Mouse (Mus musculus): ENCODE measurements around the gene AC140267.1. TPM values are rescaled to one million over a fixed set of nuclear protein-coding genes. Genes with fewer than 3 reads are reported as not detected.
A peak's percentile ranks its signal among the peaks of the same experiment; 100 is the strongest.

Gene AC140267.1
- total and polyA plus RNA-seq, 2 experiments from 2014 or later, result not detected

GRCm38 (mm10) chr15:80249672-80250071 lies 14.0 kb downstream of the AC140267.1 start:
- peak overlapping the region; percentile 85 for H3K27ac ChIP-seq (ENCODE audit: low read depth)
- H3K9me3 ChIP-seq (replicated peaks; ENCODE audit: control insufficient read depth, low read length), result no peaks in the 10 kb centered on the region
- ATAC-seq (ENCODE audit: insufficient read depth, low read depth), result no peak
- H3K9ac ChIP-seq (replicated peaks; ENCODE audit: low read depth, low read length), result no peak overlapping the region
- H3K36me3 ChIP-seq (replicated peaks; ENCODE audit: control insufficient read depth, insufficient read depth, low read length), result peaks cover 43% of the 10 kb centered on the region
- no peaks in the 10 kb centered on the region for H3K27me3 ChIP-seq (ENCODE audit: control insufficient read depth, insufficient read depth, low read length)
- no peak for DNase-seq (ENCODE audit: low spot score)
- 86% methylated on average over 10 of the region's 10 CpGs for WGBS
- peaks cover 28% of the 10 kb centered on the region for H3K4me1 ChIP-seq (ENCODE audit: control insufficient read depth, insufficient read depth)
- no peak overlapping the region for H3K4me2 ChIP-seq (ENCODE audit: low read depth, low read length)
- TF ChIP-seq CTCF (IDR thresholded peaks at IDR 0.05; ENCODE audit: low read depth) (no peak), EP300 (IDR thresholded peaks at IDR 0.05; ENCODE audit: low read depth) (no peak)
- H3K4me3 ChIP-seq (ENCODE audit: low read depth, low read length), result no peak overlapping the region

DNA sequence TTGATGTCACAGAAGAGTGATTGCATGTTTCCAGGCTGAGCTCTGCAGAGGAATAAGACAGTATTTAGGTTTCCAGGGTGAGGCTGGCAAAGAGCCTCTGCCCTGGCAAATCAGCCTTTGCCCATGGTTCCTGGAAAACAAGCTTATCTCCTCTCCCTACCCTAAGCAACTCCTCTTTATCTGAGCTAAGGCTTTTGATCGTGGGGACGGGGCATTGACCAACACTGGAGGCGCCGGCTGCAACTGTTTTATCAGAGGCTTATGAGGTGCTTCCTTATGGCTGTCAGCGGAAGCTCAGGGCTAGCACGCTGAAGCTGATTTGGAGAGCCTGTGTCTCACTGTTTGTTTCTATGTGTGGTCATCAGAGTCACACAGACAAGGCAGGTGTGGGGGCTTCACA lies 15.0 kb downstream of the AC140267.1 start:
- Histone ChIP-seq H3K4me2 (ENCODE audit: low read depth, low read length) (no peak overlapping the region), H3K4me1 (ENCODE audit: control insufficient read depth, insufficient read depth) (peaks cover 28% of the 10 kb centered on the region), H3K27ac (ENCODE audit: low read depth) (peak overlapping the region; percentile 85), H3K9ac (replicated peaks; ENCODE audit: low read depth, low read length) (peak overlapping the region; percentile 6; the same call in 1 of the 2 replicates), H3K27me3 (ENCODE audit: control insufficient read depth, insufficient read depth, low read length) (no peaks in the 10 kb centered on the region), H3K36me3 (replicated peaks; ENCODE audit: control insufficient read depth, insufficient read depth, low read length) (peaks cover 43% of the 10 kb centered on the region), H3K9me3 (replicated peaks; ENCODE audit: control insufficient read depth, low read length) (no peaks in the 10 kb centered on the region), H3K4me3 (ENCODE audit: low read depth, low read length) (no peak overlapping the region)
- peak; percentile 43 for DNase-seq (ENCODE audit: low spot score)
- WGBS, result 22% methylated on average over 6 of the region's 6 CpGs
- TF ChIP-seq EP300 (IDR thresholded peaks at IDR 0.05; ENCODE audit: low read depth), result no peak
- TF ChIP-seq CTCF (IDR thresholded peaks at IDR 0.05; ENCODE audit: low read depth), result no peak
- ATAC-seq (ENCODE audit: insufficient read depth, low read depth), result no peak

DNA sequence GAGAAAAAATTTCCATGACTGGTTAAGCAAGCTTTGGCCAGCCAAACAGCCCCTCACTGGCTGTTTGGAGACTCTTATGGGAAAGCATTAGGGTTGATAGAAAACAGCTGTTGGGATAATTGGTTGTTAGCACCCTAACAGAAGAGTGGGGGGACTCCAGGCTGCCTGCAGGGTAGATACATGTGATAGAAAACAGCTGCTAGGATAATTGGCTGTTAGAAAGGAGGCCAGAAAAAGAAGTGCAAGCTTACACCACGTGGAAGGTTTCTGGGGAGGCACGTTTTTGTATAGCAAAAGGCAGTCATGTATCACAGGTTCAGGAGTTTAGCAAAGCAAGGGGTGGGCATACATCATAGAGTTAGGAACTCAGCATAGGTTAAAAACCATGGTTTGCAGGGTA lies 17.9 kb downstream of the AC140267.1 start:
- TF ChIP-seq CTCF (IDR thresholded peaks at IDR 0.05; ENCODE audit: low read depth) (no peak), EP300 (IDR thresholded peaks at IDR 0.05; ENCODE audit: low read depth) (no peak)
- Histone ChIP-seq H3K27ac (ENCODE audit: low read depth) (peak overlapping the region; percentile 98), H3K4me2 (ENCODE audit: low read depth, low read length) (no peak overlapping the region), H3K9ac (replicated peaks; ENCODE audit: low read depth, low read length) (no peak overlapping the region), H3K4me1 (ENCODE audit: control insufficient read depth, insufficient read depth) (peaks cover 38% of the 10 kb centered on the region), H3K27me3 (ENCODE audit: control insufficient read depth, insufficient read depth, low read length) (no peaks in the 10 kb centered on the region), H3K4me3 (ENCODE audit: low read depth, low read length) (no peak overlapping the region), H3K9me3 (replicated peaks; ENCODE audit: control insufficient read depth, low read length) (no peaks in the 10 kb centered on the region), H3K36me3 (replicated peaks; ENCODE audit: control insufficient read depth, insufficient read depth, low read length) (peaks cover 37% of the 10 kb centered on the region)
- 24% methylated on average over 2 of the region's 2 CpGs for WGBS
- DNase-seq (ENCODE audit: low spot score) (no peak), ATAC-seq (ENCODE audit: insufficient read depth, low read depth) (no peak)

DNA sequence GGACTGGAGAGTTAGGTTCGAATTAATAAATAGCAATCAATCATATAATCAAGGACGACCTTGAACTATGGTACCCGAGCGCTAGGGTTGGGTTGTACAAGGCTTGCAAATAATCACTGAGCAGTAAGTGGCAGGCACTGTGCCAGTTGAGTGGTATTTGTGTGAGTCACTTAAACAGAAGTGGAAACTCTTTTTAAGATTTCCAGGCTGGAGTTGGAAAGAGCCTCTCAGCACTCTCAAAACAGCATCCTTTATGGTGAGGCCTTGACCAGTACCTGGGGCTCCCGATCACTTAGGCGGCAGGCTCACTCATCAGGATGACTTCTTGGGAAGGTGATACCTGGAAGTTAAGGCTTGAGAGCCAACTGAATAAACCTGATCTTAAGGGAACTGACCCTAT lies 18.6 kb downstream of the AC140267.1 start:
- no peak for TF ChIP-seq CTCF (IDR thresholded peaks at IDR 0.05; ENCODE audit: low read depth)
- no peak for TF ChIP-seq EP300 (IDR thresholded peaks at IDR 0.05; ENCODE audit: low read depth)
- ATAC-seq (ENCODE audit: insufficient read depth, low read depth) (no peak), DNase-seq (ENCODE audit: low spot score) (peak; percentile 71)
- peak overlapping the region; percentile 98 for H3K27ac ChIP-seq (ENCODE audit: low read depth)
- peaks cover 32% of the 10 kb centered on the region for H3K36me3 ChIP-seq (replicated peaks; ENCODE audit: control insufficient read depth, insufficient read depth, low read length)
- no peaks in the 10 kb centered on the region for H3K27me3 ChIP-seq (ENCODE audit: control insufficient read depth, insufficient read depth, low read length)
- peaks cover 38% of the 10 kb centered on the region for H3K4me1 ChIP-seq (ENCODE audit: control insufficient read depth, insufficient read depth)
- peak overlapping the region; percentile 79 for H3K4me3 ChIP-seq (ENCODE audit: low read depth, low read length)
- H3K4me2 ChIP-seq (ENCODE audit: low read depth, low read length), result peak overlapping the region; percentile 95
- peak overlapping the region; percentile 68 for H3K9ac ChIP-seq (replicated peaks; ENCODE audit: low read depth, low read length)
- H3K9me3 ChIP-seq (replicated peaks; ENCODE audit: control insufficient read depth, low read length), result no peaks in the 10 kb centered on the region
- WGBS, result 25% methylated on average over 6 of the region's 6 CpGs

GRCm38 (mm10) chr15:80254847-80255645 lies 19.4 kb downstream of the AC140267.1 start, which contains the start of gene Atf4:
Gene Atf4, plus strand, starts transcription at chr15:80255184.
- H3K4me1 ChIP-seq (ENCODE audit: control insufficient read depth, insufficient read depth), result peaks cover 33% of the 10 kb centered on the region

More at GRCm38 (mm10) chr15:80254847-80255645, 19.4 kb downstream of the AC140267.1 start, which contains the start of gene Atf4:
- Histone ChIP-seq H3K27ac (ENCODE audit: low read depth) (peak within 1 kb of the TSS; percentile 98), H3K9ac (replicated peaks; ENCODE audit: low read depth, low read length) (peak within 1 kb of the TSS; percentile 97), H3K4me3 (ENCODE audit: low read depth, low read length) (peak within 1 kb of the TSS; percentile 79), H3K9me3 (replicated peaks; ENCODE audit: control insufficient read depth, low read length) (no peaks in the 10 kb centered on the region), H3K36me3 (replicated peaks; ENCODE audit: control insufficient read depth, insufficient read depth, low read length) (peaks cover 30% of the 10 kb centered on the region), H3K27me3 (ENCODE audit: control insufficient read depth, insufficient read depth, low read length) (no peaks in the 10 kb centered on the region), H3K4me2 (ENCODE audit: low read depth, low read length) (peak within 1 kb of the TSS; percentile 95)
- TF ChIP-seq EP300 (IDR thresholded peaks at IDR 0.05; ENCODE audit: low read depth) (peak; percentile 82), CTCF (IDR thresholded peaks at IDR 0.05; ENCODE audit: low read depth) (no peak)
- DNase-seq (ENCODE audit: low spot score) (peak; percentile 98), ATAC-seq (ENCODE audit: insufficient read depth, low read depth) (peak; percentile 89)
- WGBS, result under 1% methylated on average over 61 of the region's 62 CpGs

All from heart, postnatal 0 days (tissue).